In the genomic region with DNA sequence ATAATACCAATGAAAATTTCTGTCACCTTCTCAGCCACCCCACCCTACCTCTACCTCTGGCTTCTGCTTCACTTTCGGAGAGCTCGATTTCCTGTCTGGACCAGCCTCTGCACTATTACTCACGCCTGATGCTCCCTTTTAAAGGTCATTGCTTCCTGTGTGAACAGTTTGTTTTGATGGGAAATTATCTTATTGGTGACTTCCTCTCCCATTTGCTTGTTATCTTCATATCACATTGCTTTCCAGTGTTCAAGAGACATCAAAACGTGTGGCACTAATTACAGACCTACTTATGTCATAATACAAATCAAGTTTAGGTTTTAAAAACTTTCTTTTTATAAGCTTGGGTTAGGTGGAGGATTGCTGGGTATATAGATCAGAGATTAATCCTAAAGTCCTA, we compare ENCODE assay signal across 20 mouse cellular contexts. TPM values are rescaled to one million over a fixed set of nuclear protein-coding genes. Genes with fewer than 3 reads are reported as not detected.
DNase-seq lines count a peak whose midpoint lies in the region; ATAC-seq and TF ChIP-seq lines count a peak whose summit lies in the region.
"Had no signal": no experiment of that assay in that cellular context is flagged by ENCODE, and none has a peak within 500 bp of the region (broad histone marks: within the 10 kb centered on the region; RNA-seq: fewer than 3 reads in every experiment).

No protein-coding gene starts in this region.

- no peak overlapping the region for H3K4me3 ChIP-seq in kidney, adult 2 months (ENCODE audit: insufficient read depth, low read depth, low read length)
- H3K4me3 ChIP-seq in midbrain, embryonic 10.5 days: no peak overlapping the region
- H3K4me3 ChIP-seq: embryonic facial prominence, embryonic 15.5 days; heart, embryonic 13.5 days; hindbrain, embryonic 10.5 days; layer of hippocampus, adult 2 months; limb, embryonic 10.5 days; midbrain, embryonic 15.5 days; neural tube, embryonic 12.5 days had no signal

- WGBS in kidney, adult 2 months: 44% methylated on average over 4 of the region's 4 CpGs
- 74% methylated on average over 4 of the region's 4 CpGs for WGBS in midbrain, embryonic 10.5 days

- H3K36me3 ChIP-seq in kidney, adult 2 months (ENCODE audit: control insufficient read depth, insufficient read depth, low read length): no peaks in the 10 kb centered on the region
- H3K36me3 ChIP-seq in midbrain, embryonic 10.5 days: no peaks in the 10 kb centered on the region
- H3K36me3 ChIP-seq: embryonic facial prominence, embryonic 15.5 days; heart, embryonic 13.5 days; hindbrain, embryonic 10.5 days; limb, embryonic 10.5 days; midbrain, embryonic 15.5 days; neural tube, embryonic 12.5 days had no signal

- no peak for DNase-seq in kidney, adult 2 months
- DNase-seq in kidney, postnatal 10 days: no peak
- peak; percentile 73 for DNase-seq in CD4-positive, CD25-positive, alpha-beta regulatory T cell, adult 2 months (ENCODE audit: low read depth, low spot score)
- peak; percentile 71 to 83 for DNase-seq in natural killer cell, adult 2 months (ENCODE audit: low spot score in 2 of 2)
- no peak for DNase-seq in embryo, embryonic 10.5 days (ENCODE audit: low spot score)
- DNase-seq in midbrain, embryonic 10.5 days (ENCODE audit: low spot score): no peak
- DNase-seq: cerebellum, adult 9-11 months; gastrocnemius, postnatal 25 days; lung, adult 2 months; thymus, postnatal 4 days had no signal

- TF ChIP-seq POLR2A in kidney, adult 2 months (IDR thresholded peaks at IDR 0.05; ENCODE audit: low read depth, low read length): no peak

- H3K27me3 ChIP-seq in kidney, adult 2 months (replicated peaks; ENCODE audit: control insufficient read depth, insufficient read depth, low read length): no peaks in the 10 kb centered on the region
- peaks cover 27% of the 10 kb centered on the region for H3K27me3 ChIP-seq in midbrain, embryonic 10.5 days (ENCODE audit: low read depth, poor library complexity, severe bottlenecking)
- H3K27me3 ChIP-seq: embryonic facial prominence, embryonic 15.5 days; midbrain, embryonic 15.5 days; neural tube, embryonic 12.5 days had no signal

- peak; percentile 37 for ATAC-seq in activated CD4-positive, CD25-positive, alpha-beta regulatory T cell, adult 4 months
- ATAC-seq in granulocyte monocyte progenitor cell, adult 5-6 weeks (replicated peaks; ENCODE audit: poor library complexity, severe bottlenecking): no peak
- ATAC-seq: midbrain, embryonic 15.5 days had no signal

- no peak for TF ChIP-seq CTCF in kidney, adult 2 months (conservative IDR thresholded peaks at IDR 0.05; ENCODE audit: insufficient read depth, insufficient read length, low read depth, low read length)

- peak overlapping the region; percentile 53; the same call in 1 of the 2 replicates for H3K27ac ChIP-seq in kidney, adult 2 months (ENCODE audit: insufficient read depth, low read depth, low read length)
- H3K27ac ChIP-seq in midbrain, embryonic 10.5 days (replicated peaks): no peak overlapping the region
- H3K27ac ChIP-seq: embryonic facial prominence, embryonic 15.5 days; heart, embryonic 13.5 days; hindbrain, embryonic 10.5 days; layer of hippocampus, adult 2 months; limb, embryonic 10.5 days; macrophage; midbrain, embryonic 15.5 days; neural tube, embryonic 12.5 days had no signal

- H3K4me1 ChIP-seq in kidney, adult 2 months (ENCODE audit: control insufficient read depth, insufficient read depth, low read length): no peaks in the 10 kb centered on the region; the same call in none of the 2 replicates
- H3K4me1 ChIP-seq in midbrain, embryonic 10.5 days: peaks cover 24% of the 10 kb centered on the region
- H3K4me1 ChIP-seq: neural tube, embryonic 12.5 days had no signal

- H3K9me3 ChIP-seq in midbrain, embryonic 10.5 days (replicated peaks): no peaks in the 10 kb centered on the region
- H3K9me3 ChIP-seq: embryonic facial prominence, embryonic 15.5 days; heart, embryonic 13.5 days; hindbrain, embryonic 10.5 days; limb, embryonic 10.5 days; midbrain, embryonic 15.5 days; neural tube, embryonic 12.5 days had no signal

RNA-seq across cellular contexts. Expression of gene Ttc39b, which starts 3.5 kb away (rescaled TPM):
- 2.0 and 2.5 TPM in 2 replicates for polyA plus RNA-seq in kidney, adult 2 months (2012; rRNA removed)
- polyA plus RNA-seq in activated CD4-positive, CD25-positive, alpha-beta regulatory T cell, adult 4 months (2017; shearing (Covaris generic)): 100 to 1,000 TPM; 121 to 125 TPM
- 0.19 TPM in 1 of 2 replicates, not detected in the other for total RNA-seq in granulocyte monocyte progenitor cell, adult 5-6 weeks (2014; fragmentation: Nextera tagmentation)
- total RNA-seq in granulocyte monocyte progenitor cell, adult 5-6 weeks (2017): 0.26 and 1.6 TPM in 2 replicates
- 1.8 and 2.6 TPM in 2 replicates for polyA plus RNA-seq in midbrain, embryonic 10.5 days (2016; fragmentation: Nextera tagmentation; extraction: Ambion mirVana)

Comparison
In these comparisons a context has a peak if more than half of its experiments do, and no peak if none do; other contexts are left out.
1. DNase-seq: peak in CD4-positive, CD25-positive, alpha-beta regulatory T cell, adult 2 months (single experiment) and natural killer cell, adult 2 months (2 of 2); none in kidney, adult 2 months (single experiment), kidney, postnatal 10 days (single experiment), embryo, embryonic 10.5 days (single experiment) and midbrain, embryonic 10.5 days (single experiment).
2. RNA of gene Ttc39b, which starts 3.5 kb away (polyA plus RNA-seq): 121 to 125 TPM in activated CD4-positive, CD25-positive, alpha-beta regulatory T cell, adult 4 months; 2.0 to 2.5 TPM in kidney, adult 2 months and 1.8 to 2.6 TPM in midbrain, embryonic 10.5 days; every median in the first group is over 10 times any median in the second.